7 mouse cellular contexts compared by ENCODE assay signal in genomic region chr9:56464863-56465654, GRCm38 (mm10). TPM values are rescaled to one million over a fixed set of nuclear protein-coding genes. Genes with fewer than 3 reads are reported as not detected.
DNase-seq lines count a peak whose midpoint lies in the region; ATAC-seq and TF ChIP-seq lines count a peak whose summit lies in the region.

No protein-coding gene starts in this region.

- peak overlapping the region; percentile 14; the same call in 1 of the 2 replicates for H3K4me2 ChIP-seq in heart, postnatal 0 days (ENCODE audit: low read depth, low read length)
- peak overlapping the region; percentile 29; the same call in 1 of the 2 replicates for H3K4me2 ChIP-seq in stomach, postnatal 0 days (replicated peaks; ENCODE audit: low read depth)

- H3K4me3 ChIP-seq in heart, postnatal 0 days (ENCODE audit: low read depth, low read length), result no peak overlapping the region
- H3K4me3 ChIP-seq in midbrain, embryonic 10.5 days, result peak overlapping the region; percentile 16
- H3K4me3 ChIP-seq in stomach, postnatal 0 days (ENCODE audit: low read depth, low read length), result no peak overlapping the region

- 50% methylated on average over 23 of the region's 23 CpGs for WGBS in heart, postnatal 0 days
- WGBS in midbrain, embryonic 10.5 days, result 52% methylated on average over 23 of the region's 23 CpGs
- 15% methylated on average over 21 of the region's 23 CpGs for WGBS in stomach, postnatal 0 days

- no peaks in the 10 kb centered on the region for H3K27me3 ChIP-seq in heart, postnatal 0 days (ENCODE audit: control insufficient read depth, insufficient read depth, low read length)
- H3K27me3 ChIP-seq in midbrain, embryonic 10.5 days (ENCODE audit: low read depth, poor library complexity, severe bottlenecking), result no peaks in the 10 kb centered on the region
- no peaks in the 10 kb centered on the region for H3K27me3 ChIP-seq in stomach, postnatal 0 days (ENCODE audit: control insufficient read depth, insufficient read depth, low read length)

- H3K36me3 ChIP-seq in heart, postnatal 0 days (replicated peaks; ENCODE audit: control insufficient read depth, insufficient read depth, low read length), result peaks cover 15% of the 10 kb centered on the region; the same call in 1 of the 2 replicates
- H3K36me3 ChIP-seq in midbrain, embryonic 10.5 days, result peaks cover 32% of the 10 kb centered on the region
- no peaks in the 10 kb centered on the region; the same call in 1 of the 2 replicates for H3K36me3 ChIP-seq in stomach, postnatal 0 days (ENCODE audit: control insufficient read depth, insufficient read depth, low read length)

- H3K9me3 ChIP-seq in heart, postnatal 0 days (replicated peaks; ENCODE audit: control insufficient read depth, low read length), result no peaks in the 10 kb centered on the region
- H3K9me3 ChIP-seq in midbrain, embryonic 10.5 days (replicated peaks), result no peaks in the 10 kb centered on the region
- no peaks in the 10 kb centered on the region for H3K9me3 ChIP-seq in stomach, postnatal 0 days (ENCODE audit: control insufficient read depth, low read length)

- H3K4me1 ChIP-seq in heart, postnatal 0 days (ENCODE audit: control insufficient read depth, insufficient read depth), result peaks cover 42% of the 10 kb centered on the region
- peaks cover 29% of the 10 kb centered on the region for H3K4me1 ChIP-seq in midbrain, embryonic 10.5 days
- H3K4me1 ChIP-seq in stomach, postnatal 0 days (replicated peaks; ENCODE audit: control insufficient read depth, insufficient read depth), result peaks cover 8% of the 10 kb centered on the region; the same call in 1 of the 2 replicates

- ATAC-seq in heart, postnatal 0 days (ENCODE audit: insufficient read depth, low read depth), result peak; percentile 39; the same call in 1 of the 2 replicates
- peak; percentile 88 for ATAC-seq in stomach, postnatal 0 days (ENCODE audit: low FRiP score, low TSS enrichment)

- H3K9ac ChIP-seq in heart, postnatal 0 days (replicated peaks; ENCODE audit: low read depth, low read length), result no peak overlapping the region
- H3K9ac ChIP-seq in stomach, postnatal 0 days (ENCODE audit: low read length), result no peak overlapping the region; the same call in 1 of the 2 replicates

- no peak for TF ChIP-seq CTCF in heart, postnatal 0 days (IDR thresholded peaks at IDR 0.05; ENCODE audit: low read depth)
- no peak for TF ChIP-seq CTCF in stomach, postnatal 0 days (IDR thresholded peaks at IDR 0.05; ENCODE audit: low read depth)

- H3K27ac ChIP-seq in heart, postnatal 0 days (ENCODE audit: low read depth), result peak overlapping the region; percentile 70
- H3K27ac ChIP-seq in midbrain, embryonic 10.5 days (replicated peaks), result peak overlapping the region; percentile 63
- H3K27ac ChIP-seq in stomach, postnatal 0 days (replicated peaks), result peak overlapping the region; percentile 61

- no peak for TF ChIP-seq EP300 in heart, postnatal 0 days (IDR thresholded peaks at IDR 0.05; ENCODE audit: low read depth)
- peak; percentile 60 for TF ChIP-seq EP300 in stomach, postnatal 0 days (optimal IDR thresholded peaks at IDR 0.05)

- DNase-seq in adipocyte (ENCODE audit: low spot score), result peak; percentile 14
- peak; percentile 33 for DNase-seq in embryo, embryonic 9.5 days (ENCODE audit: extremely low spot score)
- peak; percentile 34 for DNase-seq in heart, postnatal 0 days (ENCODE audit: low spot score)
- peak; percentile 33 to 47 for DNase-seq in kidney, postnatal 25 days
- peak; percentile 23 for DNase-seq in midbrain, embryonic 10.5 days (ENCODE audit: low spot score)
- DNase-seq in stomach, postnatal 0 days (ENCODE audit: low spot score), result peak; percentile 44
- DNase-seq in cerebellum, postnatal 4 days (ENCODE audit: low spot score in 2 of 2), result no peak

RNA-seq across cellular contexts. Expression of gene Hmg20a, which starts 46.6 kb away (rescaled TPM):
- total RNA-seq in heart, postnatal 0 days (2014; rRNA removed; ENCODE audit: low replicate concordance), result 28.6 and 30.1 TPM in 2 replicates
- 31.5 and 34.3 TPM in 2 replicates for polyA plus RNA-seq in heart, postnatal 0 days (2015; fragmentation: Nextera tagmentation; extraction: Ambion mirVana)
- 62.5 and 74.3 TPM in 2 replicates for polyA plus RNA-seq in midbrain, embryonic 10.5 days (2016; fragmentation: Nextera tagmentation; extraction: Ambion mirVana)
- polyA plus RNA-seq in stomach, postnatal 0 days (2015; fragmentation: Nextera tagmentation; extraction: Ambion mirVana), result 15.2 and 15.6 TPM in 2 replicates

RNA-seq across cellular contexts. Expression of gene Peak1, which starts 47.2 kb away (rescaled TPM):
- total RNA-seq in heart, postnatal 0 days (2014; rRNA removed; ENCODE audit: low replicate concordance), result 19.7 and 28.7 TPM in 2 replicates
- 7.3 and 8.1 TPM in 2 replicates for polyA plus RNA-seq in heart, postnatal 0 days (2015; fragmentation: Nextera tagmentation; extraction: Ambion mirVana)
- polyA plus RNA-seq in midbrain, embryonic 10.5 days (2016; fragmentation: Nextera tagmentation; extraction: Ambion mirVana), result 4.3 and 4.5 TPM in 2 replicates
- polyA plus RNA-seq in stomach, postnatal 0 days (2015; fragmentation: Nextera tagmentation; extraction: Ambion mirVana), result 4.2 and 4.5 TPM in 2 replicates

Comparison
In these comparisons a context has a peak if more than half of its experiments do, and no peak if none do; other contexts are left out.
1. DNase-seq: peak in adipocyte (single experiment), embryo, embryonic 9.5 days (single experiment), heart, postnatal 0 days (single experiment), kidney, postnatal 25 days (2 of 2), midbrain, embryonic 10.5 days (single experiment) and stomach, postnatal 0 days (single experiment); none in cerebellum, postnatal 4 days (0 of 2).
2. Peak in every context shown above with its lines, with median percentiles within 50 percentile points of each other: H3K27ac ChIP-seq.